16 mouse cellular contexts compared by ENCODE assay signal in genomic region chr1:33222997-33223396, GRCm38 (mm10).
"Had no signal": no experiment of that assay in that cellular context is flagged by ENCODE, and none has a peak within 500 bp of the region (broad histone marks: within the 10 kb centered on the region; RNA-seq: fewer than 3 reads in every experiment).

No protein-coding gene starts in this region.

- H3K4me2 ChIP-seq: limb, embryonic 15.5 days; liver, embryonic 12.5 days; lung, embryonic 14.5 days; midbrain, embryonic 12.5 days had no signal

- H3K4me1 ChIP-seq: limb, embryonic 15.5 days; liver, embryonic 12.5 days; midbrain, embryonic 12.5 days had no signal

- H3K36me3 ChIP-seq: limb, embryonic 15.5 days; liver, embryonic 12.5 days; midbrain, embryonic 12.5 days had no signal

- H3K9ac ChIP-seq: limb, embryonic 15.5 days; liver, embryonic 12.5 days; lung, embryonic 14.5 days; midbrain, embryonic 12.5 days had no signal

- H3K27ac ChIP-seq: kidney, postnatal 0 days; limb, embryonic 15.5 days; liver, embryonic 12.5 days; midbrain, embryonic 12.5 days had no signal

- DNase-seq: kidney, adult 9 months; kidney, postnatal 36 days; layer of hippocampus, adult 9-11 months; layer of hippocampus, postnatal 36 days; lung, embryonic 14.5 days; lung, postnatal 10 days; lung, postnatal 4 days; retina, postnatal 1 day; right cerebral cortex, postnatal 4 days; spleen, adult 18-20 months; thymus, adult 18-20 months; thymus, postnatal 14 days had no signal

- H3K4me3 ChIP-seq: limb, embryonic 15.5 days; liver, embryonic 12.5 days; midbrain, embryonic 12.5 days had no signal

- ATAC-seq: liver, embryonic 12.5 days had no signal

- H3K27me3 ChIP-seq: limb, embryonic 15.5 days; liver, embryonic 12.5 days; midbrain, embryonic 12.5 days had no signal

- H3K9me3 ChIP-seq: limb, embryonic 15.5 days; midbrain, embryonic 12.5 days had no signal
